Mouse (Mus musculus): Measurements from ENCODE around the gene Slc22a14. TPM values are rescaled to one million over a fixed set of nuclear protein-coding genes. Genes with fewer than 3 reads are reported as not detected.
"Not testable (repeated sequence)": the region's sequence is repeated elsewhere in the genome, so short reads cannot be mapped to it uniquely, and the experiment has no call there.

The Slc22a14 gene
- polyA plus RNA-seq, 1 experiment = not detected

DNA sequence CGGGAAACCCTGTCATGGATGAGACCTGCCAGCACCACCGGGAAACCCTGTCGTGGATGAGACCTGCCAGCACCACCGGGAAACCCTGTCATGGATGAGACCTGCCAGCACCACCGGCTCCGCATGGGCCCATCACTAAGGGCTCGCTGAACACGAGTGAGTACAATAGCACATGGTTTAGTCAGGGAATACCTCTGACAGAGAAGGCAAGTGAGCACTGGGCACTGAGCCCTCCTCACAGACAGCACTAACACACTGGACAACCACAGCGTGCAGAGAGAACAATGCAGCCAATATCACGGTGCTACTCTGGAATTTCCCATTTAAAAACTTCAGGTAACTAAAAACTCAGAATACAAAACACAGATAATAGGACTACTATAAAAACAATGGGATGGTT, 52.3 kb downstream of the Slc22a14 start:
- H3K4me1 ChIP-seq (ENCODE audit: control insufficient read depth, insufficient read depth, low read length) = peaks cover 3% of the 10 kb centered on the region; the same call in 1 of the 2 replicates
- no peak for TF ChIP-seq POLR2A (IDR thresholded peaks at IDR 0.05; ENCODE audit: borderline replicate concordance, low read depth, low read length)
- no peak overlapping the region for H3K4me3 ChIP-seq (ENCODE audit: insufficient read depth, low read length)

DNA sequence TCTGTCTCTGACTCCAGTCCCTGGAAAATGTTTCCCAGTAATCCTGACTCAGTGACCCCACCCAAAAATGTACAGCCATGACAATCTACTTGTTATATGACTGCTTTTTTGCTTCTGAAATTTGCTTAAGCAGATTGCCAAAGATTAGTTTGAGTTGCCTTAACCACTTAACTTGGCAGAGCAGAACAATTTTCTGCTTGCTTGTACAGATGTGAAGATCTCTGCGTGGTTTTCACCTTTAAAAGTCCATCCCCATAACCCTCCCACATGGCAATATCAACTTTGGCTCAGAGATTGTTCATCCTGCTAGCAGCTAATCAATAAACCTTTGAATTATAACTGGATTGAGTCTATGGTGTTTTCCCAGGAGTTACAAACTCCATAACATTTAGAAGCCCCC, 56.3 kb downstream of the Slc22a14 start:
- H3K27ac ChIP-seq (ENCODE audit: insufficient read depth, low read depth, low read length) = no peak overlapping the region
- H3K4me3 ChIP-seq (ENCODE audit: insufficient read depth, low read length) = no peak overlapping the region
- TF ChIP-seq POLR2A (IDR thresholded peaks at IDR 0.05; ENCODE audit: borderline replicate concordance, low read depth, low read length) (no peak), CTCF (IDR thresholded peaks at IDR 0.05; ENCODE audit: low read depth, low read length) (no peak)
- no peaks in the 10 kb centered on the region for H3K4me1 ChIP-seq (ENCODE audit: control insufficient read depth, insufficient read depth, low read length)

More for the DNA sequence above, 52.3 kb downstream of the Slc22a14 start:
- H3K27ac ChIP-seq (ENCODE audit: insufficient read depth, low read depth, low read length) = no peak overlapping the region

DNA sequence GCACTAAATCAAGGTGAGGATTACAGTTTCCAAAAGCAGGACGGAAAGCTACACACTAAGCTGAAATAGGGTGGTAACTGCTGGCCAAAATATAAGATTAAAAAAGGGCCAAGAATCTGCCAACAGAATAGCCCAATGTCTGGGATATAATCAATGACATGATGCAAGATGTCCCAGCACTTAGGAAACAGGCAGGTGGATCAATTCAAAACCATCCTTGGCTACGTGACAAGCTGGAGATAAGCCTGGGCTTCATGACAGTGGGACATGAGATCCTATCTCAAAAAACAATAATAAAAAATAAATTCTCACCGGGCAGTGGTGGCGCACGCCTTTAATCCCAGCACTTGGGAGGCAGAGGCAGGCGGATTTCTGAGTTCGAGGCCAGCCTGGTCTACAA, 59.5 kb downstream of the Slc22a14 start:
- no peak overlapping the region for H3K27ac ChIP-seq (ENCODE audit: insufficient read depth, low read depth, low read length)
- H3K4me1 ChIP-seq (ENCODE audit: control insufficient read depth, insufficient read depth, low read length) = no peaks in the 10 kb centered on the region
- TF ChIP-seq POLR2A (IDR thresholded peaks at IDR 0.05; ENCODE audit: borderline replicate concordance, low read depth, low read length) (no peak), CTCF (IDR thresholded peaks at IDR 0.05; ENCODE audit: low read depth, low read length) (no peak)
- no peak overlapping the region for H3K4me3 ChIP-seq (ENCODE audit: insufficient read depth, low read length)

DNA sequence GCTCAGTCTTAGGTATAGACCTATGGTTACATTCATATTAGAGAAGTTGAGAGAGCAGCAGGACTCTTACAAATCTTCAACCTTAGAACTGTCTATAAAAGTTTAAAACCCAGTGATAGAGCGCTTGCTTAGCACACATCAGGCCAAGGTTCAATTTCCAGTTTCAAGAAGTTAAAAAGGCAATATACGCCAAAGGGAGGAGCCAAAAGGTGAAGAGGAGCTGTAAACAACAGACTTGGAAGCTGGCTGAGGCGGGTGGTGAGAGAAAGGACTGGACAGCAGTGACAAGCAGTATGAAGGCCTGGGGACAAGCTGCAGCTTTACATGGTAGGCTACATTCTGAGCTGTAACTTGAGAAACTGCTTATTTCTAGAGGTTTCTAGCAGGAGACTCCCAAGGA, 66.8 kb downstream of the Slc22a14 start:
- no peak overlapping the region for H3K27ac ChIP-seq (ENCODE audit: insufficient read depth, low read depth, low read length)
- H3K4me1 ChIP-seq (ENCODE audit: control insufficient read depth, insufficient read depth, low read length) = no peaks in the 10 kb centered on the region
- H3K4me3 ChIP-seq (ENCODE audit: insufficient read depth, low read length) = no peak overlapping the region
- TF ChIP-seq CTCF (IDR thresholded peaks at IDR 0.05; ENCODE audit: low read depth, low read length) = no peak
- TF ChIP-seq POLR2A (IDR thresholded peaks at IDR 0.05; ENCODE audit: borderline replicate concordance, low read depth, low read length) = no peak

DNA sequence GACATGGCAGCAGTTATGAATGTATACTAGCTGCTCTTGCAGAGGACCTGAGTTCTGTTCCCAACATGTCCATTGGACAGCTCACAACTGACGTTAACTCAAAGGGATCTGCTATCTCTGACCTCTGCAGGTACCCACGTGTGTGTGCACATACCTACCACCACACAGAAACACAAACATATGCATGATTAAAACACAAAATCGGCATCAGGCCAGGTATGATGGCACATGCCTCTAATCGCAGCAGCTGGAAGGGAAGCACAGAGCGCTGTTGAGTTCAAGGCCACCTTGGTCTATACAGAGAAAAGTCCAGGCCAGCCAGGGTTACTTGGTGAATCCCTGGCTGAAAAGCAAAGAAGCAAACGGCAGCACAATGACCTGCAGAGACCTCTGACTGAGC, 67.7 kb downstream of the Slc22a14 start:
- Histone ChIP-seq H3K4me1 (ENCODE audit: control insufficient read depth, insufficient read depth, low read length) (no peaks in the 10 kb centered on the region), H3K27ac (ENCODE audit: insufficient read depth, low read depth, low read length) (no peak overlapping the region), H3K4me3 (ENCODE audit: insufficient read depth, low read length) (no peak overlapping the region)
- TF ChIP-seq CTCF (IDR thresholded peaks at IDR 0.05; ENCODE audit: low read depth, low read length) (no peak), POLR2A (IDR thresholded peaks at IDR 0.05; ENCODE audit: borderline replicate concordance, low read depth, low read length) (no peak)

DNA sequence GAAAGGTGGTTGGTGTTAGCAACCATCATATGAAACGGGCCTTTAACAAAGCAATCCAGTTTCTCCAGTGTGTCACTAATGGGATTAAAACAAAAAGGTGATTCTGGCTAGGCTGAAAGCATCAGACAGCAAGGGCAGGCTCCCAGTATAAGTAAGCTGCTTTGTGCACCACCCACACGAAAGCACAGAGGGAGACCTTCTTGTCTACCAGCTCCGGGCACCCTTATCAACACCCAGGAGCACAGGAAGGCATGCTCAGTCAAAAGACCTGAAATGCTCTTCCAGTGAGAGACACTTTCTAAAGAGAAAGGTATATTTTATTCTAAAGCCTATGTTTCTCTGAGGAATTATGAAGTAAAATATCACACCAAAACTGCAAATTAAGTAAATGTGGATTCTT, 74.6 kb downstream of the Slc22a14 start:
- no peaks in the 10 kb centered on the region for H3K4me1 ChIP-seq (ENCODE audit: control insufficient read depth, insufficient read depth, low read length)
- H3K4me3 ChIP-seq (ENCODE audit: insufficient read depth, low read length) = no peak overlapping the region
- no peak overlapping the region for H3K27ac ChIP-seq (ENCODE audit: insufficient read depth, low read depth, low read length)
- no peak for TF ChIP-seq POLR2A (IDR thresholded peaks at IDR 0.05; ENCODE audit: borderline replicate concordance, low read depth, low read length)
- no peak for TF ChIP-seq CTCF (IDR thresholded peaks at IDR 0.05; ENCODE audit: low read depth, low read length)

DNA sequence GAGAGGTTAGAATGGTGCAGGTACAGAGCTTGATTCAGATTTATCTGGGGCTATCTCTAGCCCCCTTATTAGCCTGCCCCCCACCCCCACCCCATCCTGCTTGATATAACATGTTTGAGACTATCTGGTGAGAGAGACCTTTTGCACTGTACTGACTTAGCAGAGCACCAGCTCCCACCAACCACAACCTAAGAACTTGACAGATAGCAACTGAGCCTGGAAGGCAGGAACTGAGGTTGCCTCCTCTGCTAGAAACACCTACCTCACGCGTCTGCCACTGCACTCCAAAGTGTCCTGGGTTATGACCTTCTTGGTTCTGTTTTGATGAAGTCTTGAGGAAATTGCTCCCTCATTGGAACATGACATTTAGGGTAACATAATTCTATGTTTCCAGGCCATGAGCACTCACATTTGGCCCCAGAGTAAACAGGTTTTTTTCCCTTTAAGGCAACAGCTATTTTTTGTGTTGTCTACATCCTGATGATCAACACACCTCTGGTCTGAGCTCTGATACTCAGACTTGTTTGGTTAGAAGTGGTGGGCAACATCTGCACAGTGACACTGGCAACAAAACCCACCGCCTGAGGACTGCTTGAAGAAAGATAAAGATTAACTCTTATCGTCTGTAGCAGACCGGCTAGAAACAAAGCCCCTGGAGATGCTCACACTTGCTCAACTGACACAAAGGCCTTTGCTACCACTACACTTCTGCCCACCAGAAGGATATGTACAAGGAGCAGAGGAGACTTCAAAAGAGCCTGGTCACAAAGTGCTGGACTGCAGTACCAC, 84.3 kb downstream of the Slc22a14 start:
- H3K4me3 ChIP-seq (ENCODE audit: insufficient read depth, low read length) = no peak overlapping the region
- no peak overlapping the region for H3K27ac ChIP-seq (ENCODE audit: insufficient read depth, low read depth, low read length)
- TF ChIP-seq CTCF (IDR thresholded peaks at IDR 0.05; ENCODE audit: low read depth, low read length) (no peak), POLR2A (IDR thresholded peaks at IDR 0.05; ENCODE audit: borderline replicate concordance, low read depth, low read length) (no peak)
- no peaks in the 10 kb centered on the region for H3K4me1 ChIP-seq (ENCODE audit: control insufficient read depth, insufficient read depth, low read length)

DNA sequence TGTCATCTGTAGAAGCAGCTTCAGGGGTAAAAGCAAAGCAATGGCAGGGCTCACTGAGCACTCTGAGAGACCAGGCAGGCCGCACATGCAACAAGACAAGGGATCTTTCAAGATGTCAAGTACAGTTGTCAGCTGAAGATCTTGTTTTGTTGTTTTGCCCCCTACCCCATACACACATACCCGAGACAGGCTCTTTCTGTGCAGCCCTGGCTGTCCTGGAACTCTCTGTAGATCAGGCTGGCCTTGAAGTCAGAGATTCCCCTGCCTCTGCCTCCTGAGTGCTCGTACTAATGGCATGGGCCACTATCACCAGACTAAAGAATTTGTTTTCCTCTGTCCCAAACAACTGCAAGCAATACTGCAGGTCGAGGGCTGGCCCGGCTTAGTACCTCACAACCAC, 87.3 kb downstream of the Slc22a14 start:
- Histone ChIP-seq H3K4me3 (ENCODE audit: insufficient read depth, low read length) (no peak overlapping the region), H3K4me1 (ENCODE audit: control insufficient read depth, insufficient read depth, low read length) (peaks cover 7% of the 10 kb centered on the region), H3K27ac (ENCODE audit: insufficient read depth, low read depth, low read length) (no peak overlapping the region)
- no peak for TF ChIP-seq POLR2A (IDR thresholded peaks at IDR 0.05; ENCODE audit: borderline replicate concordance, low read depth, low read length)
- TF ChIP-seq CTCF (IDR thresholded peaks at IDR 0.05; ENCODE audit: low read depth, low read length) = no peak

DNA sequence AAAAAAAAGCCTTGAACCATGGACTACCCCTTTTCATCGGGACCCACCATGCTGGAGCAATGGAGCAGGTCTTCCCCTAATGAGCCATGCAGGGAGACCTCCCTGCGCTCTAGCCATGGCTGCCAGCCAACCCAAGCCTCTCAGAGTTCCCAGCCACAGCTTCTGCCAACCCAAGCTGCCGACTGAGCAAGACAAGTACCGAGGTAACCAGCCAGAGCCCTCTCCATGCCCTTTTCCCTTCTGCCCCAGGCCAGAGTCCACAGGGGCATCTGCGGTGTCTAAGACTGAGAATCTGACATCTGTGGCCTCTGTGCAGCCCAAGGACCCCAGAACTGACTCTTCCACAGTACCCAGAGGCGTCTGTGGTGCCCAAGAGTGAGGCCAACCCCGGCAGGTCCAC, 89.0 kb downstream of the Slc22a14 start:
- Histone ChIP-seq H3K4me1 (ENCODE audit: control insufficient read depth, insufficient read depth, low read length) (peaks cover 10% of the 10 kb centered on the region), H3K27ac (ENCODE audit: insufficient read depth, low read depth, low read length) (no peak overlapping the region), H3K4me3 (ENCODE audit: insufficient read depth, low read length) (no peak overlapping the region)
- TF ChIP-seq POLR2A (IDR thresholded peaks at IDR 0.05; ENCODE audit: borderline replicate concordance, low read depth, low read length) (no peak), CTCF (IDR thresholded peaks at IDR 0.05; ENCODE audit: low read depth, low read length) (no peak)

DNA sequence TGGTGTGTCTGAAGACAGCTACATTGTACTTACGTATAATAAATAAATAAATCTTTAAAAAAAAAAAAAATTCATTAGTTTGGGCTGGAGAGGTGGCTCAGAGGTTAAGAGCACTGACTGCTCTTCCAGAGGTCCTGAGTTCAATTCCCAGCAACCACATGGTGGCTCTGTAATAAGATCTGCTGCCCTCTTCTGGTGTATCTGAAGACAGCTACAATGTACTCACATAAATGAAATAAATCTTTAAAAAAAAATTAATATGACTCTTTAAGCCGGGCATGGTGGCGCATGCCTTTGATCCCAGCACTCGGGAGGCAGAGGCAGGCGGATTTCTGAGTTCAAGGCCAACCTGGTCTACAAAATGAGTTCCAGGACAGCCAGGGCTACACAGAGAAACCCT, 90.5 kb downstream of the Slc22a14 start:
- H3K27ac ChIP-seq (ENCODE audit: insufficient read depth, low read depth, low read length); H3K4me3 ChIP-seq (ENCODE audit: insufficient read depth, low read length); H3K4me1 ChIP-seq (ENCODE audit: control insufficient read depth, insufficient read depth, low read length): not testable (repeated sequence)

DNA sequence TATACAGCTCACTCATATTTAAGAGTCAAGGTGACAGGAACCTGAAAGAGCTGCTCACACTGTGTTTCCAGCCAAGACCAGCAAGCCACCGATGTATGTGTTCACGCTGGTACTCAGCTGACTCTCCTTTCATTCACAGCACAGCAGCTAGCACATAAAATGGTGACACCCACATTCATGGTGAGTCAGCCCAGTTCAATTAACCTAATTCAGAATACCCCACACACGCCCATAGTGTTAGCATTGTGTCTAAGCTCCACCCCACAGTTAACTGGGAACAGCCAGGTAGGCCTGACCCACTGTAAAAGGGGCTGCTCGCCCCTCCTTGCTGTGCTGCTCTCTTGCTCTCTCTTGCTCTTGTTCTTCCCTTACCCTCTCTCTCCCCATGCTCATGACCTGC, 93.9 kb downstream of the Slc22a14 start:
- TF ChIP-seq POLR2A (IDR thresholded peaks at IDR 0.05; ENCODE audit: borderline replicate concordance, low read depth, low read length) (no peak), CTCF (IDR thresholded peaks at IDR 0.05; ENCODE audit: low read depth, low read length) (no peak)
- Histone ChIP-seq H3K4me1 (ENCODE audit: control insufficient read depth, insufficient read depth, low read length) (peaks cover 10% of the 10 kb centered on the region), H3K4me3 (ENCODE audit: insufficient read depth, low read length) (no peak overlapping the region)

More for the DNA sequence above, 93.9 kb downstream of the Slc22a14 start:
- H3K27ac ChIP-seq (ENCODE audit: insufficient read depth, low read depth, low read length) = no peak overlapping the region

Data from bone marrow macrophage, adult 2 months (primary cell).